Mouse (Mus musculus) ES-Bruce4 (cell line): ENCODE results near the gene Itpripl1. TPM values are rescaled to one million over a fixed set of nuclear protein-coding genes. Genes with fewer than 3 reads are reported as not detected.

Source experiments
- H3K27ac ChIP-seq: 2 replicates; pipeline ENCODE4 v1.5.1; 2012; ENCODE audit warnings: low read length, inconsistent platforms; ENCODE audit not compliant: insufficient read depth
- H3K27me3 ChIP-seq: 2 replicates; pipeline ENCODE4 v1.6.1; 2012; ENCODE audit warnings: mild to moderate bottlenecking, low read length, inconsistent platforms; ENCODE audit not compliant: control insufficient read depth, poor library complexity, insufficient read depth, severe bottlenecking
- H3K36me3 ChIP-seq: 2 replicates; pipeline ENCODE4 v1.6.1; 2012; ENCODE audit warnings: inconsistent platforms, mild to moderate bottlenecking, low read length, moderate library complexity; ENCODE audit not compliant: control insufficient read depth, poor library complexity, insufficient read depth, severe bottlenecking
- H3K4me1 ChIP-seq: one replicate; pipeline ENCODE4 v1.8.1; 2011; ENCODE audit warnings: low read length; ENCODE audit not compliant: control insufficient read depth, insufficient read depth
- H3K4me3 ChIP-seq: 2 replicates; pipeline ENCODE4 v1.5.1; 2011; ENCODE audit warnings: low read depth, mild to moderate bottlenecking, low read length
- H3K9ac ChIP-seq: 2 replicates; pipeline ENCODE4 v1.6.1; 2012; ENCODE audit warnings: low read depth, mild to moderate bottlenecking, inconsistent platforms; ENCODE audit not compliant: poor library complexity, severe bottlenecking
- H3K9me3 ChIP-seq: replicated peaks from 2 replicates; pipeline ENCODE4 v1.6.1; 2012; ENCODE audit warnings: mild to moderate bottlenecking, low read length, inconsistent platforms; ENCODE audit not compliant: control insufficient read depth, poor library complexity, insufficient read depth, severe bottlenecking
- CTCF ChIP-seq: IDR thresholded peaks from one replicate; pipeline ENCODE4 v1.8.1; 2011; ENCODE audit warnings: low read depth, low read length
- EP300 ChIP-seq: IDR thresholded peaks from 2 replicates; pipeline ENCODE4 v1.6.1; 2011; ENCODE audit warnings: low read depth, low read length; ENCODE audit not compliant: insufficient read depth
- POLR2A ChIP-seq: IDR thresholded peaks from one replicate; pipeline ENCODE4 v1.8.1; 2011; ENCODE audit warnings: low read length; ENCODE audit not compliant: insufficient read depth
- polyA plus RNA-seq: library from polyadenylated mRNA; stranded (reverse); fragments of >200 nt; gene quantifications from 2 replicates; pipeline ENCODE4 v1.2.4, GENCODE M21; 2011; ENCODE audit warnings: low read depth; ENCODE audit not compliant: missing spikeins, insufficient read depth, insufficient read length

The Itpripl1 gene
- polyA plus RNA-seq, 1 experiment, result 9.1 TPM

DNA sequence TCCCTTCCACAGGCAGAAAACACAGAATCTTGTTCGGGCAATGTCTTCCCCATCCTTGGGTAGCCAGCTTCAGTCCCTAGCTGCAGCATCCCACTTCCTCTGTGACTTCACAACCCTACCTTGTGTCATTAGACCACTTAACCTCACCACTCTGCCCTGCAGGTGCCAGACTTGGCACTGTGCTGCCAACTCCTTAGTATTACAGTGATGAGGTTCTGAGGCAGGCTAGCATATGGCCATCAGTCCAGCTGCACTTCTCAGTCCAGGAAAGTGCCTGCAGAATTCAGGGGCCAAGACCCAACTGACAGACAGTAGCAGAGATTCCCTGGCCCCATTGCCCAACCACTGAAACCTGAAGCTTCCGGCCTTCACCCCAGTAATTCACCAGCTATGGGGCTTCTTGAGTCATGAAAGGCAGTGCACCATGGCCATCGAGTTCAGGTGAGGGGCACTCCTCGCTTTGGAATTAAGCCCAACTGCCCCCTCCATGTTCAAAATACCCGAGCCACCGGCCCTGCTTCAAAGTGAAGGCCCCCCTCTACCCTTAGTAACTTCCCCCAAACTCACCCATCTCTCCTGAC lies 575 bp downstream of the Itpripl1 start:
- Histone ChIP-seq H3K27me3 (no peaks in the 10 kb centered on the region; the same call in 1 of the 2 replicates), H3K9ac (peak overlapping the region; percentile 54), H3K27ac (no peak overlapping the region), H3K4me3 (peak overlapping the region; percentile 75), H3K36me3 (peaks cover 5% of the 10 kb centered on the region; the same call in 1 of the 2 replicates), H3K9me3 (no peaks in the 10 kb centered on the region), H3K4me1 (no peaks in the 10 kb centered on the region)
- TF ChIP-seq POLR2A (no peak), EP300 (no peak), CTCF (no peak)

DNA sequence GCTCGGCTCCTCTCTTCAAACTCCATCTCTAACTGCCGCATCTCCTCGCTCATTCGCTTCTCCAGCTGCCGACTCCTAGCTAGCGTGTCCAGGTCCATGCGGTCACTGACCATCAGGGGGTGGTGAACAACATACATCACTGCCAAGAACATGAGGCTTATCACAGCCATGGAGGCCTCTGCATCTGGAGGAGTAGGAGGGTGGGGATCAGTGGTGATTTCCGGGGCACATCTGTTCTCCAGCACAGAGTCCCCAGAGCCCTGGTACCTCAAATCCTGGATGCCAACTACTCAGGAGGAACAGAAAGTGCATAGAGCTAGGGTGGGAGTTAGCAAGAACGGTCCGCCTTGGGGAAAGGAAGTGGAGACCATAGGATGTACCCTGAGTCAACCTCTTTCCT lies 1.2 kb downstream of the Itpripl1 start:
- peaks cover 5% of the 10 kb centered on the region; the same call in 1 of the 2 replicates for H3K36me3 ChIP-seq
- peak overlapping the region; percentile 75; the same call in 1 of the 2 replicates for H3K4me3 ChIP-seq
- H3K9ac ChIP-seq, result no peak overlapping the region
- H3K27ac ChIP-seq, result no peak overlapping the region
- no peaks in the 10 kb centered on the region; the same call in 1 of the 2 replicates for H3K27me3 ChIP-seq
- no peaks in the 10 kb centered on the region for H3K4me1 ChIP-seq
- no peaks in the 10 kb centered on the region for H3K9me3 ChIP-seq
- TF ChIP-seq POLR2A, result no peak
- no peak for TF ChIP-seq CTCF
- no peak for TF ChIP-seq EP300

DNA sequence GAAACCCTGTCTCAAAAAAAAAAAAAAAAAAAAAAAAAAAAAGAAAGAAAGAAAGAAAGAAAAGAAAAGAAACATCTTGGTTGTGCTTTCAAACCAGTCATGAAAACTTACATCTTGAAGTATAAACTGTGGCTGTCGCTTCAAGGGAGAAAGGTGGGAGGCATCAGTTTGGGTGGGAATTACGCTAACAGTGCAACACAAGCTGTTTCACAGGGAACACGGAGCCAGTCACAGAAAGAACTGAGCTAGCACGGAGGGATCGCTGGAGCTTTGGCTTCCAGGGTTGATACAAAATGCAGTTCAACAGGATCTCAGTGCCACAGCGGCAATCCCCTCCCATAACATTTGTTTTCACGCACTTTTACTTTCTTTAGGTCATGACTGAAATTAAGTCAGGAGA lies 3.2 kb downstream of the Itpripl1 start:
- H3K27me3 ChIP-seq, result no peaks in the 10 kb centered on the region
- H3K4me3 ChIP-seq, result no peak overlapping the region
- peaks cover 2% of the 10 kb centered on the region for H3K4me1 ChIP-seq
- no peak overlapping the region for H3K9ac ChIP-seq
- no peaks in the 10 kb centered on the region for H3K9me3 ChIP-seq
- H3K27ac ChIP-seq, result no peak overlapping the region
- no peak for TF ChIP-seq EP300
- TF ChIP-seq CTCF, result no peak
- TF ChIP-seq POLR2A, result no peak
- peaks cover 5% of the 10 kb centered on the region; the same call in 1 of the 2 replicates for H3K36me3 ChIP-seq

DNA sequence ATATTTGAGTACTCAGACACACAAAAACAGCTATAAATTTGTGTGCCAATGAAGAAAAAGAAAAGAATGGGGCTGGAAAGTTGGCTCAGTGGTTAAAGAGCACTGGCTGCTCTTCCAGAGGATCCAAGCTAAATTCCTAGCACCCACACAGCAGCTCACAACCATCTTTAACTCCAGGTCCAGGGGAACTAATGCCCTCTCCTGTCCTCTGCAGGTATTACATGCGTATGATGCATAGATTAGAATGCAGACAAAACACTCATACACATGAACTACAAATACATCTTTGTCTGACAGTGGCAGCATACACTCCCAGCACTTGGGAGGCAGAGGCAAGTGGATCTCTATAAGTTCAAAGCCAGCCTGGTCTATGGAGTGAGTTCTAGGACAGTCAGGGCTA lies 3.6 kb downstream of the Itpripl1 start:
- no peak overlapping the region for H3K9ac ChIP-seq
- H3K27me3 ChIP-seq, result no peaks in the 10 kb centered on the region
- no peak overlapping the region for H3K4me3 ChIP-seq
- H3K36me3 ChIP-seq, result peaks cover 5% of the 10 kb centered on the region; the same call in 1 of the 2 replicates
- H3K27ac ChIP-seq, result no peak overlapping the region
- TF ChIP-seq CTCF, result no peak
- no peak for TF ChIP-seq EP300
- no peak for TF ChIP-seq POLR2A
- no peaks in the 10 kb centered on the region for H3K9me3 ChIP-seq
- peaks cover 2% of the 10 kb centered on the region for H3K4me1 ChIP-seq

DNA sequence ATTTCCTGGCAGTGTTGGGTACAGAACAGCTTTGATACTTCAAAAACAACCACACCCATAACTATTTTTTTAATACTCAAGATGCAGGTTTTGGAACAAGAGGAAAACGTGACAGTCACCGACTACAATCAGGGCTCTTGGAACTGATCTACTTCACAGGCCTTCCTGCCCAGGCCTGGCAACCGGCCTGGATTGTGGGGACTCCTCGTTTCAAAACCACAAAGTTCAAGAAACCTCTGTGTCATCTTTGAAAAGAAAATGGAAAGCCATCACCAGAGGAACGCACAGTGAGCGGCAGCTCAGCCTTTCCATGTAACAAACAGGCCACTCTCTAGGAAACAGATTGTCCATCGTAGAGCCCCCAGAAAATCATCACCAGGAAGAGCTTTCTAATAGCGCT lies 4.1 kb downstream of the Itpripl1 start:
- H3K36me3 ChIP-seq, result peaks cover 5% of the 10 kb centered on the region; the same call in 1 of the 2 replicates
- no peak overlapping the region for H3K9ac ChIP-seq
- no peak overlapping the region for H3K4me3 ChIP-seq
- H3K27me3 ChIP-seq, result no peaks in the 10 kb centered on the region
- H3K9me3 ChIP-seq, result no peaks in the 10 kb centered on the region
- H3K27ac ChIP-seq, result no peak overlapping the region
- TF ChIP-seq EP300, result no peak
- H3K4me1 ChIP-seq, result peaks cover 2% of the 10 kb centered on the region

DNA sequence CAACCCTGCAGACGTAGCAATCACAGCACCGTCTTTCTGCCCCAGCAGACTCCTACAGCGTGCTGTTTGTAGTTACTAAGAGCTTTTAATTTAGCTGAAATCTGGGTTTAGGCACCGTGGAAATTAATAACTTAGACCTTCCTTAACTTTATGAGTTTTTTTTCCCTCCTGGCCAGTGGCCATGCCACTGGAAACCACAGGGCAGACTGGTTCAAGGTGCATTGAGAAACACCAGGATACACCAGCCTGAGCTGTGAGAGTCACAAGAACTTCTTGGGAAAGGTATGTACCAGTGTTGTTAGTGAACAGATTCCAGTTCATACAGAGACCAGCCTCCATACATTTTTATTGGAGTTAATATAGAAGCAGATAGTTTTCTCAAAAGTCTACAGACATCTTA lies 4.8 kb downstream of the Itpripl1 start:
- no peak overlapping the region for H3K27ac ChIP-seq
- H3K27me3 ChIP-seq, result no peaks in the 10 kb centered on the region
- no peak overlapping the region for H3K4me3 ChIP-seq
- H3K36me3 ChIP-seq, result peaks cover 5% of the 10 kb centered on the region; the same call in 1 of the 2 replicates
- H3K4me1 ChIP-seq, result peaks cover 2% of the 10 kb centered on the region
- H3K9ac ChIP-seq, result no peak overlapping the region
- H3K9me3 ChIP-seq, result no peaks in the 10 kb centered on the region
- TF ChIP-seq CTCF, result no peak
- TF ChIP-seq EP300, result no peak
- TF ChIP-seq POLR2A, result no peak
